Mouse (Mus musculus): ENCODE measurements at regions not wholly inside any gene's neighbourhood (a gene's known extent, or its start where the extent isn't known, plus 50 kb on each side); places are given as distances from the start of the nearest gene placed in this dataset.
A peak's percentile ranks its signal among the peaks of the same experiment; 100 is the strongest.

- no peaks in the 10 kb centered on the region for H3K27me3 ChIP-seq (replicated peaks)
- 87% methylated on average over 2 of the region's 2 CpGs for WGBS
- H3K4me3 ChIP-seq (replicated peaks), result no peak overlapping the region
- no peak for ATAC-seq (ENCODE audit: low FRiP score)
- no peak overlapping the region for H3K9ac ChIP-seq (replicated peaks)
- H3K36me3 ChIP-seq, result no peaks in the 10 kb centered on the region
- no peaks in the 10 kb centered on the region for H3K4me1 ChIP-seq
- H3K9me3 ChIP-seq (replicated peaks), result no peaks in the 10 kb centered on the region
- H3K27ac ChIP-seq (replicated peaks), result no peak overlapping the region
- H3K4me2 ChIP-seq, result no peak overlapping the region
Observed at GRCm38 (mm10) chr4:26637859-26638258, 291.2 kb upstream of the Manea start.

- no peaks in the 10 kb centered on the region for H3K9me3 ChIP-seq (replicated peaks)
- no peaks in the 10 kb centered on the region for H3K36me3 ChIP-seq
- H3K9ac ChIP-seq (replicated peaks), result no peak overlapping the region
- H3K4me3 ChIP-seq (replicated peaks), result no peak overlapping the region
- no peaks in the 10 kb centered on the region for H3K4me1 ChIP-seq
- WGBS, result 14% methylated on average over 1 of the region's 1 CpGs
- H3K27me3 ChIP-seq (replicated peaks), result no peaks in the 10 kb centered on the region
- H3K27ac ChIP-seq (replicated peaks), result no peak overlapping the region
- H3K4me2 ChIP-seq, result no peak overlapping the region
- no peak for ATAC-seq (ENCODE audit: low FRiP score)
Observed at GRCm38 (mm10) chr4:26630553-26631206, 284.0 kb upstream of the Manea start.

- H3K9me3 ChIP-seq (replicated peaks), result no peaks in the 10 kb centered on the region
Observed at GRCm38 (mm10) chr4:26629710-26630109, 283.0 kb upstream of the Manea start.

GRCm38 (mm10) chr4:26627744-26628143, 281.1 kb upstream of the Manea start:
- no peak overlapping the region for H3K4me2 ChIP-seq
- H3K27ac ChIP-seq (replicated peaks), result no peak overlapping the region
- no peaks in the 10 kb centered on the region for H3K27me3 ChIP-seq (replicated peaks)
- no peaks in the 10 kb centered on the region for H3K4me1 ChIP-seq
- ATAC-seq (ENCODE audit: low FRiP score), result no peak
- H3K9ac ChIP-seq (replicated peaks), result no peak overlapping the region
- WGBS, result 88% methylated on average over 6 of the region's 6 CpGs
- no peak overlapping the region for H3K4me3 ChIP-seq (replicated peaks)
- H3K36me3 ChIP-seq, result no peaks in the 10 kb centered on the region
- no peaks in the 10 kb centered on the region for H3K9me3 ChIP-seq (replicated peaks)

More at GRCm38 (mm10) chr4:26629710-26630109, 283.0 kb upstream of the Manea start:
- H3K27me3 ChIP-seq (replicated peaks), result no peaks in the 10 kb centered on the region
- WGBS, result 80% methylated on average over 2 of the region's 2 CpGs
- H3K27ac ChIP-seq (replicated peaks), result no peak overlapping the region
- no peaks in the 10 kb centered on the region for H3K36me3 ChIP-seq
- H3K4me1 ChIP-seq, result no peaks in the 10 kb centered on the region
- H3K9ac ChIP-seq (replicated peaks), result no peak overlapping the region
- H3K4me2 ChIP-seq, result no peak overlapping the region
- H3K4me3 ChIP-seq (replicated peaks), result no peak overlapping the region
- no peak for ATAC-seq (ENCODE audit: low FRiP score)

GRCm38 (mm10) chr4:26589081-26589869, 242.6 kb upstream of the Manea start:
- H3K36me3 ChIP-seq, result no peaks in the 10 kb centered on the region

GRCm38 (mm10) chr4:26555690-26556089, 209.0 kb upstream of the Manea start:
- ATAC-seq (ENCODE audit: low FRiP score), result no peak
- WGBS, result 91% methylated on average over 3 of the region's 3 CpGs
- no peaks in the 10 kb centered on the region for H3K4me1 ChIP-seq
- H3K4me2 ChIP-seq, result no peak overlapping the region
- no peaks in the 10 kb centered on the region for H3K36me3 ChIP-seq
- H3K9ac ChIP-seq (replicated peaks), result no peak overlapping the region
- H3K4me3 ChIP-seq (replicated peaks), result no peak overlapping the region
- H3K27ac ChIP-seq (replicated peaks), result no peak overlapping the region
- no peaks in the 10 kb centered on the region for H3K27me3 ChIP-seq (replicated peaks)
- no peaks in the 10 kb centered on the region for H3K9me3 ChIP-seq (replicated peaks)

More at GRCm38 (mm10) chr4:26589081-26589869, 242.6 kb upstream of the Manea start:
- Histone ChIP-seq H3K9me3 (replicated peaks) (no peaks in the 10 kb centered on the region), H3K4me3 (replicated peaks) (no peak overlapping the region), H3K4me1 (no peaks in the 10 kb centered on the region), H3K9ac (replicated peaks) (no peak overlapping the region), H3K27ac (replicated peaks) (no peak overlapping the region), H3K27me3 (replicated peaks) (no peaks in the 10 kb centered on the region), H3K4me2 (no peak overlapping the region)
- WGBS, result 30% methylated on average over 3 of the region's 3 CpGs
- ATAC-seq (ENCODE audit: low FRiP score), result peak; percentile 57; the same call in 1 of the 2 replicates

GRCm38 (mm10) chr4:26543833-26544232, 197.1 kb upstream of the Manea start:
- no peaks in the 10 kb centered on the region for H3K4me1 ChIP-seq
- H3K4me2 ChIP-seq, result no peak overlapping the region
- no peak overlapping the region for H3K27ac ChIP-seq (replicated peaks)
- 0 out of 2 replicates have a peak, but pooled peaks have one; percentile 61 for ATAC-seq (ENCODE audit: low FRiP score)
- 46% methylated on average over 1 of the region's 1 CpGs for WGBS
- no peak overlapping the region for H3K4me3 ChIP-seq (replicated peaks)
- H3K36me3 ChIP-seq, result no peaks in the 10 kb centered on the region
- H3K9ac ChIP-seq (replicated peaks), result no peak overlapping the region
- no peaks in the 10 kb centered on the region for H3K9me3 ChIP-seq (replicated peaks)
- H3K27me3 ChIP-seq (replicated peaks), result no peaks in the 10 kb centered on the region

- no peaks in the 10 kb centered on the region for H3K27me3 ChIP-seq (replicated peaks)
- no peak overlapping the region for H3K4me2 ChIP-seq
- no peak overlapping the region for H3K27ac ChIP-seq (replicated peaks)
- no peaks in the 10 kb centered on the region for H3K4me1 ChIP-seq
- no peak overlapping the region for H3K9ac ChIP-seq (replicated peaks)
- ATAC-seq (ENCODE audit: low FRiP score), result no peak
- no peaks in the 10 kb centered on the region for H3K9me3 ChIP-seq (replicated peaks)
- no peak overlapping the region for H3K4me3 ChIP-seq (replicated peaks)
- 59% methylated on average over 2 of the region's 2 CpGs for WGBS
- H3K36me3 ChIP-seq, result no peaks in the 10 kb centered on the region
Observed at GRCm38 (mm10) chr4:26542511-26542910, 195.8 kb upstream of the Manea start.

GRCm38 (mm10) chr4:26508004-26508403, 161.3 kb upstream of the Manea start:
- H3K27me3 ChIP-seq (replicated peaks), result no peaks in the 10 kb centered on the region
- H3K4me1 ChIP-seq, result no peaks in the 10 kb centered on the region
- H3K27ac ChIP-seq (replicated peaks), result no peak overlapping the region
- no peaks in the 10 kb centered on the region for H3K9me3 ChIP-seq (replicated peaks)
- H3K4me3 ChIP-seq (replicated peaks), result no peak overlapping the region
- no peak for ATAC-seq (ENCODE audit: low FRiP score)
- no peak overlapping the region for H3K4me2 ChIP-seq
- 77% methylated on average over 5 of the region's 5 CpGs for WGBS
- no peaks in the 10 kb centered on the region for H3K36me3 ChIP-seq
- H3K9ac ChIP-seq (replicated peaks), result no peak overlapping the region

GRCm38 (mm10) chr4:26494262-26494661, 147.6 kb upstream of the Manea start:
- Histone ChIP-seq H3K27me3 (replicated peaks) (no peaks in the 10 kb centered on the region), H3K9me3 (replicated peaks) (no peaks in the 10 kb centered on the region), H3K4me2 (no peak overlapping the region), H3K36me3 (no peaks in the 10 kb centered on the region), H3K4me1 (no peaks in the 10 kb centered on the region), H3K4me3 (replicated peaks) (no peak overlapping the region), H3K27ac (replicated peaks) (no peak overlapping the region), H3K9ac (replicated peaks) (no peak overlapping the region)
- no peak for ATAC-seq (ENCODE audit: low FRiP score)

GRCm38 (mm10) chr4:26474913-26475312, 128.2 kb upstream of the Manea start:
- Histone ChIP-seq H3K4me2 (no peak overlapping the region), H3K9me3 (replicated peaks) (no peaks in the 10 kb centered on the region), H3K27me3 (replicated peaks) (no peaks in the 10 kb centered on the region), H3K4me1 (no peaks in the 10 kb centered on the region), H3K36me3 (no peaks in the 10 kb centered on the region), H3K4me3 (replicated peaks) (no peak overlapping the region), H3K27ac (replicated peaks) (no peak overlapping the region), H3K9ac (replicated peaks) (no peak overlapping the region)
- 92% methylated on average over 1 of the region's 1 CpGs for WGBS
- no peak for ATAC-seq (ENCODE audit: low FRiP score)

- WGBS, result 60% methylated on average over 1 of the region's 1 CpGs
- Histone ChIP-seq H3K9ac (replicated peaks) (no peak overlapping the region), H3K4me1 (no peaks in the 10 kb centered on the region), H3K36me3 (no peaks in the 10 kb centered on the region), H3K4me3 (replicated peaks) (no peak overlapping the region), H3K27ac (replicated peaks) (no peak overlapping the region), H3K27me3 (replicated peaks) (no peaks in the 10 kb centered on the region), H3K9me3 (replicated peaks) (no peaks in the 10 kb centered on the region), H3K4me2 (no peak overlapping the region)
- no peak for ATAC-seq (ENCODE audit: low FRiP score)
Observed at GRCm38 (mm10) chr4:26441533-26441932, 94.8 kb upstream of the Manea start.

Measured in neural tube, embryonic 15.5 days (tissue).